Mouse (Mus musculus) spleen, postnatal 14 days (tissue): ENCODE data around the gene Sphk1.
A peak's percentile ranks its signal among the peaks of the same experiment; 100 is the strongest.
"Not testable (repeated sequence)": the region's sequence is repeated elsewhere in the genome, so short reads cannot be mapped to it uniquely, and the experiment has no call there.

Experiments used
- DNase-seq, 2 experiments: peaks; one replicate each; pipeline ENCODE4 v3.0.0; 2021 to 2022; ENCODE audit warnings: low spot score in 2 of 2

The Sphk1 gene

GRCm38 (mm10) chr11:116530187-116531147 lies at the start of gene Sphk1:
Gene Sphk1 (plus strand): TSS chr11:116530925.
- no peak for DNase-seq

DNA sequence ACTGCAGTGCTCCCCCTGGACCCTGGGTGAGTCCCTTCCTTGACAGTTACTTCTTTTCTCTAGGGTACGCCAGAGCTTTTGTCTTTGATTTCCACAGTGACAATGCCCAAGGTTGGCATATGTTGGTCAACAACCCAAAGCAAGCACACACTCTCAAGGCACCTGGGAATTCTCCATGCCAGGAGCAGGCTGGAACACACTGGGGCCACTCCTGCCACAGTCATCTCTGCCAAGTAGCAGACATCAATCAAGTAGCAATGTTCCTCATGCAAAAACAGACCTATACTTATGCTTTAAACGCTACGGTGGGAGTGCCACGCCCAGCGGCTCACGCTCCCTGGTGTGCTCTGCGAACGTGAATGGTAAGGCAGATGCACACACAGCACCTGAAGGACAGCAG lies 49.8 kb upstream of the Sphk1 start:
- DNase-seq, result no peak

DNA sequence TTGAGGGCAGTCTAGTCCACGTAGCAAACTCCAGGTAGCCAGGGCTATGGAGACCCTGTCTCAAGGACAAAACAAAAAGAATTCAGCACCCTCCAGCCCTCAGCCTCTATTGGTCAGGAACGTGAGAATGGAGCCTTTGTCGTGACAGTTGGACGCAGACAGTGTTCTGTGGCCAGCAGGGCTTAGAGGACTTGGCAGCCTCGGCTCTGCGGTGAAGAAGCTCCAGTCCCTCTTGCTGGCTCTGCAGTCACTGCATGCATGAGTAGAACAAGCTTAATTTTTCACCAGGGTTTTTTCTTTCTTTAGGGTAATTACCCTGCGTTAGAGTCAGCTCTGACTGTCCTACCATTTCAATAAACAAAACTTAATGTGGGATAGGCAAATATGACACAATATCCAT lies 48.9 kb upstream of the Sphk1 start:
- no peak for DNase-seq

DNA sequence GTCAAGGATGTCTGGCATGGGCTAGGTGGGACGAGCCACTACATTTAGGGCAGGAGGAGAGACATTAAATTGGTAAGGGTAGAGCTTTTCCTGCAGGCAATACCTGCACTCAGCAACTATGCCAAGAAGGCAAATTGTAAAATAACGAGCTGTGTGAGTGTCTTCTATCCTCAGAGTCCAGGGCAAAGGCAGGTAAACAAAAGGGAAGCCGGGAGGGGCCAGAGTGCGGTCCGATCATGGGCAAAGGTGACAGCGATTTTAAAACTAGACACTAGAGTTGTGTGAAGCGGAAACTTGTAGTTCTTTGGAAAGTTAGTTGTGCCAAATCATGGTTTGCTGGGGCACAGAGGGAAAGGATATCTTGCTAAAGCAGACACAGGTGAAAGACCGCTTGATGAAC lies 46.5 kb upstream of the Sphk1 start:
- no peak for DNase-seq

DNA sequence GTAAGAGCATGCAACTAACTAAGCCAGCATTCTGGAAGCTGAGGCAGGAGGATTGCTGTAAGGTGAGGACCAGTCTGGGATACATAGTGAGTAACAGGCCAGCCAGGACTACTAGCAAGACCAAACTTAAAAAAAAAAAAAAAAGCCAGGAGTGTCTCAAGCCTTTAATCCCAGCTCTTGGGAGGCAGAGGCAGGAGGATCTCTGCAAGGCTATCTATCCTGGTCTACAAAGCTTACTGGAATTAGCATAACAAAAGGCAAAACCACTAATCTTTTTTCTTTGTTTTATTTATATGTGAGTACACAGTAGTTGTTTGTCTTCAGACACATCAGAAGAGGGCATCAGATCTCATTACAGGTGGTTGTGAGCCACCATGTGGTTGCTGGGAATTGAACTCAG lies 42.5 kb upstream of the Sphk1 start:
- no peak for DNase-seq

- no peak for DNase-seq
Observed at GRCm38 (mm10) chr11:116488693-116489375, 41.9 kb upstream of the Sphk1 start.

- no peak for DNase-seq
Observed at GRCm38 (mm10) chr11:116489771-116490231, 40.9 kb upstream of the Sphk1 start.

DNA sequence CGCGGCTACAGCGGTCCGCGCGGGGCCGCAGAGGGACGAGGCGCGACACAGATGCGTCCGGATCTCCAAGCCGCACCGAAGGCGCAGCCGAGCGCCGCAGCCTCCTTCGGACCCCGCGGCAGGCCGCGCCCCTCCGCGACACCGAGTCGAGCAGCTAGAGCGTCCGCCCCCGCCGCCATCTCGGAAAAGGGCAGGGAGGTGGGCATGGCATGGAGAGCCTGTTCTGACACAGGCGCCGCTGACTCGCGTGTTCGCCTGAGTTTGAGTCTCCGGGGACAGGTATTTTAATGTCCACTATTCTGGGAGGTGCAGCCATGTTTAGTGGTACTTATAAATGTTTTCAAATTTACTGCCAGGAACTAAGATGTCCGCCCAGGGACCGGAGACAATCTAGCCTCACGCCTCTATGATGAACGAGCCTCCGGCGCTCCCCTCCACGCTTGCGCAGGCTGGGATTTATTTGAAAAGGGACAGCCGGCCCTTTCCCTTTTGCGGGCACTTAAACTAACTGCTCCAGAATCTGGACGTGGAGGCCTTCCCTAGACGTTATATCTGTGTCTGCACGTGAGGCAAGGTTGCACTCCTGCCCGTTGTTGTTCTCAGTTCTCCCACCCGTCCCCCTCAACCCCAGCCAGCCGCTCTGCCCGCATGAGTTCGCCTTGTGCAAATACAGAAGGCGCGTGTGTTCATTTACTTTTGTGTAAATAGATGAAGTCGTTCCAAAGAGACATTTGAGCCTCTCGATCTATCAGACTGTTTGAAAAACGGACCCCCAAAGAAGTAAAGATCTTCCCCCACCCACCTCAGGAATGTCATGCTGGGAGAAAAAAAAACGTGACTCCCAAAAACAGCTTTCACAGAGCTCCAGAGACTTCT lies 40.3 kb upstream of the Sphk1 start:
- peak; percentile 83 to 85 for DNase-seq

- no peak for DNase-seq
Observed at GRCm38 (mm10) chr11:116491338-116491737, 39.4 kb upstream of the Sphk1 start.

DNA sequence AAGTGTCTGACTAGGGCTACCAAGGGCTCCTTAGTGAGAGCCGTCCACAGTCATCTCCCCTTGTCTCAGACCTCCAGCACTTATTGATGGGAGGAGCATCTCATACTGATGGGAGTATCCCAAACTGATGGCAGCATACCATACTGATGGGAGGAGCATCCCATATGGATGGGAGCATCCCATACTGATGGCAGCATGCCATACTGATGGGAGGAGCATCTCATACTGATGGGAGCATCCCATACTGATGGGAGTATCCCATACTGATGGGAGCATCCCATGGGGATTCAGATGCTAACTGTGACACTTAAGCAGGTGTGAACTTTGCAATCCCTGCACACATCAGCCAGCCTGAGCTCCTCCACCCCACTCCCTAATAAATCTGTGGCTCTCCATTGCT lies 38.2 kb upstream of the Sphk1 start:
- not testable (repeated sequence) for DNase-seq

DNA sequence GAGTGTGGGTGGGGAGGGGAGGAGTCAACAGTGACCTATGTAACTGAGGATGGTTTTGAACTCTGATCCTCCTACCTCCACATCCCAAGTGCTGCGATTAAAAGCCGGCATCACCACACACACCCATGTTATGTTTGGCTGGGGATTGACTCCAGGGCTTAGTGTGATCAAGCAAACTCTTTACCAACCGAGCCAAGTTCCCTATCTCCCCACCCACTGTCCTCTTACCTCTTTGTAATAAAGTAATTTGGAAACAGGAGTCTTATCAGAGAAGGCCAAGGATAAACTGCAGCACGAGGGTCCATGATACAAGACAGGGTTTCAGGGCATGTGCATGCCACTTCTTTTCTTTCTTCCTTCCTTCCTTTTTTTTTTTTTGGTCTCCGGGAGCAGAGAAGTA lies 37.5 kb upstream of the Sphk1 start:
- DNase-seq, result no peak

- peak in 1 of 2 experiments; percentile 43 for DNase-seq
Observed at GRCm38 (mm10) chr11:116493795-116494252, 36.9 kb upstream of the Sphk1 start, which contains the start of gene Prpsap1. Gene Prpsap1 (minus strand): TSS chr11:116494202.

GRCm38 (mm10) chr11:116494474-116495174 lies 36.1 kb upstream of the Sphk1 start:
- DNase-seq, result no peak

DNA sequence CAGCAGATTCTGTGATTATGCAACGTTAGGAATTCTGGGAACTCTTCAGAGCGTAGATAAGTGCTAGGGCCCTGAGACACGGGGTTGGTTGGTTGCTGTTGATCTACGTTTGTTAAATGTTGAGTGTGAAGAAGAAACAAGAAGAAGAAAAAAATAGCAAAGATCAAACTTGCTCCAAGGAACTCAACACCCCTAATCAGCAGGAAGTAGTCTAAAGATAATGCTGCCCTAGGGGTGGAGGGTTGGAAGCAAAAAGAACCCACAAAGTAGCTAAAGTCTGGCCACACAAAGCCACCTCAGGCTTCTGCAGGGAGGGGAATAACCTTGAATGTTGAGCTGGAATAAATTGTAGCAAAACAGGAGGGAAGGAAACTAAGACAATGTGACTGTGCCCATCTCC lies 33.4 kb upstream of the Sphk1 start:
- DNase-seq, result no peak

GRCm38 (mm10) chr11:116498596-116498995 lies 32.1 kb upstream of the Sphk1 start:
- no peak for DNase-seq

GRCm38 (mm10) chr11:116499018-116499417 lies 31.7 kb upstream of the Sphk1 start:
- no peak for DNase-seq

- DNase-seq, result no peak
Observed at GRCm38 (mm10) chr11:116501005-116501746, 29.5 kb upstream of the Sphk1 start.

DNA sequence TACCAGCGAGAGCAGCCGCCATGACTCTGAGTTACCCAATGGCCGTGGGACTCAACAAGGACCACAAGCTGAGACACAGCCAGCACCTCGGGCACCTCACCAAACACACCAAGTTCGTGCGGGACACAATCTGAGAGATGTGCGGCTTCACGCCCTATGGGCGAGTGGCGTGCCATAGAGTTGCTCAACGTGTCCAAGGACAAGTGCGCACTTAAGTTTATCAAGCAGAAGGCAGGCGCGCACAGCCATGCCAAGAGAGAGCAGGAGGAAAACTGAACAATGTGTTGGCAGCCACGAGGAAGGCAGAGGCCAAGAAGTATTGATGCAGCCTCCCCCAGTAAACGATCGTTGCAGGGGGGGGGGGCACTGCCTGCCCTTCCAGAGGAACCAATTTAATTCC lies 26.2 kb upstream of the Sphk1 start:
- DNase-seq, result no peak

GRCm38 (mm10) chr11:116505573-116505972 lies 25.2 kb upstream of the Sphk1 start:
- DNase-seq, result no peak

DNA sequence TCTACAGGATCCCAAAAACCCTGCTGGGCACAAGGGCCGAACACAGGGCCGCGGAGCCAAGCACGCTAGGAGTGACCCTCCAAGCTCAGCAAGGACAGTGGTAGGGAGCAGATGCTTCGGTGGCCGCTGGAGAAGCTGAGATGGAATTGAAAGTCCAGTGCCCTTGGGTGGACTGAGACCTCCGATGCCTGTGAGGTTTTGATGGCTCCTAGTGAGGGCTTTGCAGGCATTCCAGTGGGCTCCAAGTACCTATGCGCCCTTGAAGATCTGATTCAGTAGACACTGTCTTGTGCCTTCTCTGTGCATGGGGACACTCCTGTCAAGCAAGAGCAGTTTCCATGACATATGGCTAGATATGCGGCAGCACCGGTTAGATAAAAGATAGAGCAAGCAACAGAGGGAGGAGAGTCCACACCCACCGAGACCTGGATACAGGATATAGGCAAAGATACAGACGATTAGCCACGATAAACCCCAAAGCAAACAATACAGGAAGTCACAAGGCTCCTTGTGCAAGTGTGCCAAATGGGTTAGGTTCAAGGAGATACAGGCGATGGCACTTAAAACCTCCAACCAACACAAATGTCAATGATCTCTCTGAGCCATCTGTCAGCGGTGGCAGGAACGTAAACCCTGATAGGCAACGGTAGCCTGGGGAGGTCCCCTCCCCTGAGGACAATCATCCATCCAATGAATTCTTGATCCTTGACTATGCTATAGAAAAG lies 24.4 kb upstream of the Sphk1 start:
- DNase-seq, result no peak
